ENCODE assay signal across 11 mouse cellular contexts in the genomic region with DNA sequence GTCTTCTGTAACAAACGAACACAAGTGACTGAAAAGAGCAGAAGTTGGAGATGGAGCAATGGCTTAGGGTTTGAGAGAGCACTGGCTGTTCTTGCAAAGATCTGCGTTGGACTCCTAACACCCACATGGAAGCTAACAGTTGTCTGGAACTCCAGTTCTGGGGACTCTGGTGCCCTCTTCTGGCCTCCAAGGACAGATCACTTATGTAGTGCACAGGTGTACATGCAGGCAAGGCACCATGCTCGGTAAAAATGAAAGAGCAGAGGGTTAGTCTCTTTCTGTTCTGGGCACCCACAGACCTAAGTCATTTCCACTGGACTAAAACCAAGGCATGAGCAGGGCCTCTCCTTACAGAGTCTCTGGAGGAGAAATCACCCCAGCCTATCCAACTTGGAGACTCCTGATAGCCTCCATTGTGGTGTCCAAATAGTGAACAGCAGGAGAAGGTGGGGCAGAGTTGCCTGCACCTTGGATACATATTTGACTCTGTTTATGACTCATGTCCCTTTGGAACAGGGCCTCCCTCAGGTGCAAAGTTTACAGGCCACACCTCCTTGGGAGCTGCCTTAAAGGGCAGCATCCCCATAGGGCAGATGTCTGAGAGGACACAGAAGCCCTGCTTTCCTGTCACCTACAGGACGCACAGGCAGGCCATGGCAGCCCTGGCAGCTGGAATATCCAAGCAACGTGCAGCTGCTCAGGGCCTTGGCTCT. TPM values are rescaled to one million over a fixed set of nuclear protein-coding genes. Genes with fewer than 3 reads are reported as not detected.
A peak's percentile ranks its signal among the peaks of the same experiment; 100 is the strongest.
DNase-seq lines count a peak whose midpoint lies in the region; ATAC-seq and TF ChIP-seq lines count a peak whose summit lies in the region.
"Had no signal": no experiment of that assay in that cellular context is flagged by ENCODE, and none has a peak within 500 bp of the region (broad histone marks: within the 10 kb centered on the region; RNA-seq: fewer than 3 reads in every experiment).

A gene (plus strand): TSS at position 600 of the 713 bp plus-strand sequence.

- no peak within 1 kb of the TSS for H3K9ac ChIP-seq in midbrain, embryonic 14.5 days (replicated peaks; ENCODE audit: low read length)
- no peak within 1 kb of the TSS for H3K9ac ChIP-seq in midbrain, embryonic 16.5 days (ENCODE audit: low read depth, low read length)
- H3K9ac ChIP-seq in liver, embryonic 14.5 days (replicated peaks): no peak within 1 kb of the TSS
- H3K9ac ChIP-seq: forebrain, embryonic 12.5 days; limb, embryonic 13.5 days had no signal

- no peak within 1 kb of the TSS for H3K4me3 ChIP-seq in midbrain, embryonic 14.5 days (replicated peaks; ENCODE audit: low read depth, low read length)
- H3K4me3 ChIP-seq in midbrain, embryonic 16.5 days (ENCODE audit: low read depth, low read length): no peak within 1 kb of the TSS
- H3K4me3 ChIP-seq in liver, embryonic 14.5 days (ENCODE audit: insufficient read depth in 1 of 2, low read depth in 2 of 2, low read length in 2 of 2): no peak within 1 kb of the TSS
- H3K4me3 ChIP-seq: forebrain, embryonic 12.5 days; limb, embryonic 13.5 days had no signal

- TF ChIP-seq CTCF in liver, embryonic 14.5 days (IDR thresholded peaks at IDR 0.05; ENCODE audit: low read depth): peak; percentile 49

- H3K4me2 ChIP-seq in midbrain, embryonic 14.5 days (ENCODE audit: low read length): no peak within 1 kb of the TSS
- H3K4me2 ChIP-seq in midbrain, embryonic 16.5 days (ENCODE audit: low read length): no peak within 1 kb of the TSS
- H3K4me2 ChIP-seq in liver, embryonic 14.5 days (ENCODE audit: low read depth): no peak within 1 kb of the TSS
- H3K4me2 ChIP-seq: forebrain, embryonic 12.5 days; limb, embryonic 13.5 days had no signal

- no peak for ATAC-seq in CD4-positive, CD25-positive, alpha-beta regulatory T cell, adult 4 months
- ATAC-seq in midbrain, embryonic 14.5 days (ENCODE audit: low FRiP score, low TSS enrichment): no peak
- ATAC-seq in midbrain, embryonic 16.5 days: no peak
- ATAC-seq in liver, embryonic 14.5 days (ENCODE audit: insufficient read depth): no peak
- ATAC-seq in inflammation-experienced regulatory T-cells, adult 6 months: no peak

- no peaks in the 10 kb centered on the region for H3K27me3 ChIP-seq in midbrain, embryonic 14.5 days (ENCODE audit: control insufficient read depth, insufficient read depth, low read length)
- H3K27me3 ChIP-seq in midbrain, embryonic 16.5 days (ENCODE audit: control insufficient read depth, insufficient read depth, low read depth, low read length): no peaks in the 10 kb centered on the region
- no peaks in the 10 kb centered on the region for H3K27me3 ChIP-seq in liver, embryonic 14.5 days (ENCODE audit: control insufficient read depth, insufficient read depth, low read length)
- H3K27me3 ChIP-seq: limb, embryonic 13.5 days had no signal

- no peaks in the 10 kb centered on the region for H3K9me3 ChIP-seq in midbrain, embryonic 14.5 days (ENCODE audit: control insufficient read depth, low read length)
- no peaks in the 10 kb centered on the region for H3K9me3 ChIP-seq in midbrain, embryonic 16.5 days (replicated peaks; ENCODE audit: control insufficient read depth, low read length, poor library complexity, severe bottlenecking)
- H3K9me3 ChIP-seq in liver, embryonic 14.5 days (ENCODE audit: control insufficient read depth, low read length): no peaks in the 10 kb centered on the region
- H3K9me3 ChIP-seq: forebrain, embryonic 12.5 days; limb, embryonic 13.5 days had no signal

- no peaks in the 10 kb centered on the region for H3K36me3 ChIP-seq in midbrain, embryonic 14.5 days (ENCODE audit: control insufficient read depth, insufficient read depth, low read length)
- no peaks in the 10 kb centered on the region for H3K36me3 ChIP-seq in midbrain, embryonic 16.5 days (ENCODE audit: control insufficient read depth, insufficient read depth, low read length)
- H3K36me3 ChIP-seq in liver, embryonic 14.5 days (replicated peaks; ENCODE audit: control insufficient read depth, insufficient read depth, low read depth): no peaks in the 10 kb centered on the region
- H3K36me3 ChIP-seq: forebrain, embryonic 12.5 days; limb, embryonic 13.5 days had no signal

- peak; percentile 37 for DNase-seq in CD4-positive, CD25-positive, alpha-beta regulatory T cell, adult 2 months (ENCODE audit: low read depth, low spot score)
- DNase-seq in midbrain, embryonic 14.5 days: peak; percentile 31
- DNase-seq in liver, embryonic 14.5 days (ENCODE audit: low read depth in 3 of 3, low spot score in 3 of 3): no peak
- DNase-seq in thymus, postnatal 14 days: peak; percentile 40
- no peak for DNase-seq in cerebellum, adult 9-11 months

- TF ChIP-seq EP300 in liver, embryonic 14.5 days (IDR thresholded peaks at IDR 0.05; ENCODE audit: low read depth): no peak

- H3K4me1 ChIP-seq in midbrain, embryonic 14.5 days (ENCODE audit: control insufficient read depth, insufficient read depth, low read length): peaks cover 8% of the 10 kb centered on the region; the same call in 1 of the 2 replicates
- H3K4me1 ChIP-seq in midbrain, embryonic 16.5 days (ENCODE audit: control insufficient read depth, insufficient read depth, low read length): peaks cover 9% of the 10 kb centered on the region
- peaks cover 0 to 6% of the 10 kb centered on the region in 2 experiments; a peak in 1 of 4 replicates for H3K4me1 ChIP-seq in liver, embryonic 14.5 days (replicated peaks; ENCODE audit: control insufficient read depth in 2 of 2, insufficient read depth in 2 of 2, low read length in 1 of 2)

- no peak within 1 kb of the TSS for H3K27ac ChIP-seq in midbrain, embryonic 14.5 days (replicated peaks; ENCODE audit: low read depth, low read length)
- no peak within 1 kb of the TSS for H3K27ac ChIP-seq in midbrain, embryonic 16.5 days (ENCODE audit: low read length)
- no peak within 1 kb of the TSS for H3K27ac ChIP-seq in liver, embryonic 14.5 days
- H3K27ac ChIP-seq: forebrain, embryonic 12.5 days; limb, embryonic 13.5 days had no signal

- 79% methylated on average over 5 of the region's 5 CpGs for WGBS in midbrain, embryonic 14.5 days
- WGBS in midbrain, embryonic 16.5 days: 77% methylated on average over 5 of the region's 5 CpGs
- 48% methylated on average over 5 of the region's 5 CpGs for WGBS in liver, embryonic 14.5 days (ENCODE audit: insufficient replicate concordance)

RNA-seq across cellular contexts. Expression of the gene that starts here (rescaled TPM):
- polyA plus RNA-seq in CD4-positive, CD25-positive, alpha-beta regulatory T cell, adult 4 months (2017; shearing (Covaris generic)): not detected
- polyA plus RNA-seq in midbrain, embryonic 14.5 days (2014; fragmentation: Nextera tagmentation; extraction: Ambion mirVana): 0.28 TPM in 1 of 2 replicates, not detected in the other
- 0.14 and 0.21 TPM in 2 replicates for polyA plus RNA-seq in midbrain, embryonic 16.5 days (2015; fragmentation: Nextera tagmentation; extraction: Ambion mirVana)
- polyA plus RNA-seq in liver, embryonic 14.5 days (2012; rRNA removed): 0.01 TPM in 1 of 2 replicates, not detected in the other
- polyA plus RNA-seq in liver, embryonic 14.5 days (2014; fragmentation: Nextera tagmentation; extraction: Ambion mirVana): not detected in 2 replicates
- not detected for polyA plus RNA-seq in inflammation-experienced regulatory T-cells, adult 6 months (2017; shearing (Covaris generic))
- polyA plus RNA-seq: heart, embryonic 16.5 days; limb, embryonic 13.5 days had no signal

Comparison
In these comparisons a context has a peak if more than half of its experiments do, and no peak if none do; other contexts are left out.
1. Peak in DNase-seq in midbrain, embryonic 14.5 days; RNA of the gene not detected or under 1 TPM.
2. DNase-seq: peak in CD4-positive, CD25-positive, alpha-beta regulatory T cell, adult 2 months (single experiment) and thymus, postnatal 14 days (single experiment); none in liver, embryonic 14.5 days (0 of 3) and cerebellum, adult 9-11 months (single experiment).